Mouse (Mus musculus) left cerebral cortex, postnatal 36 days (tissue): ENCODE results near the gene Vps29. TPM values are rescaled to one million over a fixed set of nuclear protein-coding genes. Genes with fewer than 3 reads are reported as not detected.

ENCODE experiments used
- DNase-seq, 2 experiments: peaks; one replicate each; pipeline ENCODE4 v3.0.0; 2021 to 2022; ENCODE audit warnings: low spot score in 2 of 2, mixed read lengths in 1 of 2
- intact Hi-C: fragments of 180-260 bp; cut with DNase I; formaldehyde crosslinking; loops from one replicate; pipeline ENCODE4 v1.15.1; 2025
- total RNA-seq, 2 experiments: library from RNA; stranded (reverse); gene quantifications; 2 replicates each; pipeline ENCODE4 v1.2.3; 2021

The Vps29 gene
- total RNA-seq, 2 experiments from 2014 or later = 185 to 191 TPM

GRCm38 (mm10) chr5:122391786-122392180 lies 37.6 kb downstream of the Vps29 start, which contains the start of gene Arpc3:
Gene Arpc3, plus strand, starts transcription at chr5:122391878.
- peak; percentile 88 to 89 for DNase-seq
- intact Hi-C loops = no loop called here

- intact Hi-C loops = no loop called here
- DNase-seq = no peak
Observed at GRCm38 (mm10) chr5:122392227-122393004, 38.2 kb downstream of the Vps29 start.

GRCm38 (mm10) chr5:122393887-122394286 lies 39.7 kb downstream of the Vps29 start:
- DNase-seq = peak; percentile 56 to 64
- intact Hi-C loops = no loop called here

- no peak for DNase-seq
- intact Hi-C loops = no loop called here
Observed at GRCm38 (mm10) chr5:122396791-122397190, 42.6 kb downstream of the Vps29 start.

GRCm38 (mm10) chr5:122397495-122397894 lies 43.3 kb downstream of the Vps29 start:
- intact Hi-C loops = no loop called here
- no peak for DNase-seq

GRCm38 (mm10) chr5:122399871-122400270 lies 45.7 kb downstream of the Vps29 start:
- DNase-seq = no peak
- intact Hi-C loops = loop anchor here (2.0 to 5.0 kb wide), 2 partner anchors 227 to 327 kb away; no protein-coding TSS in a partner anchor

GRCm38 (mm10) chr5:122400628-122401302 lies 46.6 kb downstream of the Vps29 start:
- DNase-seq = peak; percentile 38 to 43
- intact Hi-C loops = loop anchor here (2.0 to 5.0 kb wide), 2 partner anchors 226 to 327 kb away; no protein-coding TSS in a partner anchor

- peak; percentile 66 to 82 for DNase-seq
- intact Hi-C loops = loop anchor here (2.0 to 5.0 kb wide), 2 partner anchors 226 to 326 kb away; no protein-coding TSS in a partner anchor
Observed at GRCm38 (mm10) chr5:122401303-122401640, 47.1 kb downstream of the Vps29 start.

- DNase-seq = no peak
- intact Hi-C loops = loop anchor here (5.0 kb wide), 1 partner anchor 325 kb away; no protein-coding TSS in a partner anchor
Observed at GRCm38 (mm10) chr5:122402160-122402559, 48.0 kb downstream of the Vps29 start.

GRCm38 (mm10) chr5:122402772-122403171 lies 48.6 kb downstream of the Vps29 start:
- peak; percentile 61 to 67 for DNase-seq
- intact Hi-C loops = loop anchor here (5.0 kb wide), 1 partner anchor 325 kb away; no protein-coding TSS in a partner anchor

- DNase-seq = no peak
- intact Hi-C loops = loop anchor here (5.0 kb wide), 1 partner anchor 324 kb away; no protein-coding TSS in a partner anchor
Observed at GRCm38 (mm10) chr5:122403362-122403761, 49.2 kb downstream of the Vps29 start.

- no peak for DNase-seq
- intact Hi-C loops = no loop called here
Observed at GRCm38 (mm10) chr5:122405537-122405936, 51.4 kb downstream of the Vps29 start.

GRCm38 (mm10) chr5:122409692-122410645 lies 55.8 kb downstream of the Vps29 start:
- DNase-seq = no peak
- intact Hi-C loops = no loop called here

- intact Hi-C loops = no loop called here
- no peak for DNase-seq
Observed at GRCm38 (mm10) chr5:122411892-122412291, 57.7 kb downstream of the Vps29 start.

GRCm38 (mm10) chr5:122412826-122413225 lies 58.7 kb downstream of the Vps29 start:
- intact Hi-C loops = no loop called here

GRCm38 (mm10) chr5:122414351-122414750 lies 60.2 kb downstream of the Vps29 start:
- no peak for DNase-seq
- intact Hi-C loops = no loop called here

More at GRCm38 (mm10) chr5:122412826-122413225, 58.7 kb downstream of the Vps29 start:
- no peak for DNase-seq
